Mouse (Mus musculus) limb, embryonic 11.5 days (tissue): ENCODE measurements around the gene Stk11ip. TPM values are rescaled to one million over a fixed set of nuclear protein-coding genes. Genes with fewer than 3 reads are reported as not detected.

ENCODE experiments used
- ATAC-seq: fragments of 200-750 bp; cut with Nextera tagmentation; 2 replicates; pipeline ENCODE4 v1.8.0; 2017; ENCODE audit warnings: low read depth; ENCODE audit not compliant: insufficient number of reproducible peaks, low FRiP score, low TSS enrichment
- DNase-seq: peaks from one replicate; pipeline ENCODE4 v3.0.0-alpha.2; 2015; ENCODE audit warnings: low spot score
- H3K27ac ChIP-seq: fragments of 300-500 bp; sonication (generic); replicated peaks from 2 replicates; pipeline ENCODE4 v1.5.1; 2014; ENCODE audit warnings: low read depth, mild to moderate bottlenecking, low read length
- H3K27me3 ChIP-seq: fragments of 300-500 bp; sonication (generic); 2 replicates; pipeline ENCODE4 v1.6.1; 2014; ENCODE audit warnings: mild to moderate bottlenecking, low read length, mixed read lengths; ENCODE audit not compliant: control insufficient read depth, insufficient read depth
- H3K36me3 ChIP-seq: fragments of 300-500 bp; sonication (generic); 2 replicates; pipeline ENCODE4 v1.6.1; 2014; ENCODE audit warnings: mild to moderate bottlenecking, low read length, moderate library complexity, mixed read lengths; ENCODE audit not compliant: control insufficient read depth, insufficient read depth
- H3K4me1 ChIP-seq: fragments of 300-500 bp; sonication (generic); 2 replicates; pipeline ENCODE4 v1.6.1; 2014; ENCODE audit warnings: low read length, mixed read lengths; ENCODE audit not compliant: control insufficient read depth, insufficient read depth
- H3K4me2 ChIP-seq: fragments of 300-500 bp; sonication (generic); 2 replicates; pipeline ENCODE4 v1.6.1; 2014; ENCODE audit warnings: low read depth, mild to moderate bottlenecking, moderate library complexity; ENCODE audit not compliant: severe bottlenecking
- H3K4me3 ChIP-seq: fragments of 300-500 bp; sonication (generic); 2 replicates; pipeline ENCODE4 v1.5.1; 2014; ENCODE audit warnings: low read depth, low read length
- H3K9ac ChIP-seq: fragments of 300-500 bp; sonication (generic); 2 replicates; pipeline ENCODE4 v1.6.1; 2014; ENCODE audit warnings: mild to moderate bottlenecking, low read length
- H3K9me3 ChIP-seq: fragments of 300-500 bp; sonication (generic); 2 replicates; pipeline ENCODE4 v1.6.1; 2016; ENCODE audit warnings: low read length; ENCODE audit not compliant: control insufficient read depth
- WGBS: fragments of 180-500 bp; shearing (Covaris S2); extraction: QIAGEN DNeasy Blood & Tissue Kit; methylation state at CpG from one replicate; pipeline ENCODE4 v1.1.7; 2014; 5-methylcytosine and 5-hydroxymethylcytosine counted together
- polyA plus RNA-seq: library from polyadenylated mRNA; unstranded; fragments of >200 nt; fragmentation: Nextera tagmentation; extraction: Ambion mirVana; gene quantifications from 2 replicates; pipeline ENCODE4 v1.2.1, GENCODE M21; 2014

The Stk11ip gene
- polyA plus RNA-seq, 1 experiment from 2014 or later: 20.5 TPM

DNA sequence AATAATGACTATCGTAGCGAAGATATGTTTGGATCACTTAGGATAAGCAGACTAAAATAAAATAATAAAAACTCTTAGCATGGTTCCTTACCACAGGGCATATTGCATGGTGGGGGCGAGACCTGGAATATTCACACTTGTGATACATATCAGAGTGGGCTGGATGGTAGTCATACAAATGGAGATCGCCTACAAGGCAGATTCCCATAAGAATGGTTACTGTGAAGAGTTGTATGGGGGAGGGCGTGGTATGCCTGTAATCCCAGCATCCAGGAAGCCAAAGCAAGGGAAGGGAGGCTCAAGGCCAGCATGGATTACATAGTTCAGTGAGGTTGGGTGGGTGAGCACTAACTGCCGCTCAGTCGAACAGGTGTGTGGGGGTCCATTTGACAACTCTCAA, 40.6 kb upstream of the Stk11ip start:
- H3K27me3 ChIP-seq: peaks cover 46% of the 10 kb centered on the region
- H3K9ac ChIP-seq: no peak overlapping the region
- H3K36me3 ChIP-seq: no peaks in the 10 kb centered on the region; the same call in 1 of the 2 replicates
- no peak overlapping the region for H3K4me3 ChIP-seq
- ATAC-seq: no peak
- no peak overlapping the region for H3K27ac ChIP-seq
- peaks cover 16% of the 10 kb centered on the region for H3K4me1 ChIP-seq
- DNase-seq: no peak
- no peaks in the 10 kb centered on the region for H3K9me3 ChIP-seq
- 82% methylated on average over 7 of the region's 7 CpGs for WGBS
- H3K4me2 ChIP-seq: no peak overlapping the region

DNA sequence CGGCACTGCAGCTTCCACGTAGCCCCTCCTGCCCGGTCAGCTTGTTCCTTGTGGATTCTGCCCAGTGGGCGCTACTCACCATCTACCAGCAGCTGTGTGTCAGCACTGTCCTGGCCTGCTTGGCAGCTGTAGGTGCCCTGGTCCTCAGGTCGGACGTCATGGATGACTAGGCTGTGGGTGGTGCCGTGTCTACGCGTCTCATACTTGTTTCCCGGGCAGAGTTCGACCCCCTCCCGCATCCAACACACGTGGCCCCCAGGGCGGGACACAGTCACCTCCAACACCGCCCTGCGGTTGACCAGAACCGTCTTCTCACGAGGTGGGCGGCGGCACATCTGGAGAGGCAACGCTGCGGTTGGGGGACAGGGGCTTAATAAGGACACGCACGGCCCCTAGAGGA, 34.8 kb upstream of the Stk11ip start:
- H3K4me1 ChIP-seq: peaks cover 8% of the 10 kb centered on the region
- no peak overlapping the region; the same call in 1 of the 2 replicates for H3K4me3 ChIP-seq
- DNase-seq (no peak), ATAC-seq (no peak)
- no peaks in the 10 kb centered on the region for H3K36me3 ChIP-seq
- WGBS: 6% methylated on average over 24 of the region's 24 CpGs
- H3K9ac ChIP-seq: no peak overlapping the region; the same call in 1 of the 2 replicates
- peak overlapping the region; percentile 89; the same call in 1 of the 2 replicates for H3K4me2 ChIP-seq
- peaks cover 48% of the 10 kb centered on the region for H3K27me3 ChIP-seq
- no peaks in the 10 kb centered on the region for H3K9me3 ChIP-seq
- no peak overlapping the region for H3K27ac ChIP-seq

- Histone ChIP-seq H3K4me2 (peak overlapping the region; percentile 89), H3K36me3 (no peaks in the 10 kb centered on the region), H3K4me1 (peaks cover 8% of the 10 kb centered on the region), H3K27ac (no peak overlapping the region), H3K4me3 (peak overlapping the region; percentile 46), H3K9me3 (no peaks in the 10 kb centered on the region), H3K27me3 (peaks cover 45% of the 10 kb centered on the region), H3K9ac (peak overlapping the region; percentile 9; the same call in 1 of the 2 replicates)
- DNase-seq (no peak), ATAC-seq (no peak)
- WGBS: 0% methylated on average over 13 of the region's 13 CpGs
These were observed 34.3 kb upstream of the Stk11ip start for GRCm38 (mm10) chr1:75487040-75487404.

DNA sequence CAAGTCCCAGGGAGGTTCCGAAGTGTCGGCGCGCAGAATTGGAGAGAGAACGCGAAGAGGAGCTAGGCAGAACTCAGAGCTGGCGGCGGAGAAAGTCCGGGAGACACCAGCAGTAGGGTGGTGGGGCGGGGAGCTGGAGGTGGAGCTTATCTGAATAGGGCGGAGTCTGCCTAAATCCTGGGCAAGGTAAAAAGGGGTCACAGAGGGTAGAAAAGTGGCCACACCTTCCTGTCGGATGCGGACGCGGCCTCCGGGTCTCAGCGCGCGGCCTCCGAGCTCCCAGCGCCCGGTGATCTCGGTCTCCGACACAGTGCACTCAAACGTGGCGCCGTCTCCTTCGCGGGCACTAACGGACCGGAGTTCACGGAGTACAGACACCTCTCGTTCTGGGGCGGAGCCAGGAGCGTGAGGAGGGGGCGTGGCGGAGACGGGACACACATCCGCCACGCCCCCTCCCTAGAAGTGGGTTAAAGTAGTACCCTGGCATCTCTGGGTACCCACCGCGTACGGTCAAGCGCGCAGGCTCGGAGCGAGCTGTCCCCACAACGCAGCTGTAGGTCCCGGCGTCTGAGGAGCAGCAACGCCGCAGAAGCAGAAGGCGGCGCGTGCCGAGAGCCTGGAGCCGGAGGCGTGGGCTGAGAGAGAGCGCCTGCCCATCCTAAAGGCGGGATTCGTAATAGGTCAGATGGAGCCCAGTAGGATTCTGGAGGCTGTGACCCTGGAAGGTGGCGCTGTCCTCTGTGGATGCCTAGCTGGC, 33.7 kb upstream of the Stk11ip start:
- Histone ChIP-seq H3K36me3 (no peaks in the 10 kb centered on the region), H3K27me3 (peaks cover 39% of the 10 kb centered on the region), H3K4me2 (peak overlapping the region; percentile 89), H3K4me1 (peaks cover 8% of the 10 kb centered on the region), H3K9me3 (no peaks in the 10 kb centered on the region), H3K9ac (peak overlapping the region; percentile 9; the same call in 1 of the 2 replicates), H3K27ac (no peak overlapping the region), H3K4me3 (peak overlapping the region; percentile 46)
- WGBS: under 1% methylated on average over 62 of the region's 62 CpGs
- peak; percentile 85 for DNase-seq
- peak; percentile 56; the same call in 1 of the 2 replicates for ATAC-seq

DNA sequence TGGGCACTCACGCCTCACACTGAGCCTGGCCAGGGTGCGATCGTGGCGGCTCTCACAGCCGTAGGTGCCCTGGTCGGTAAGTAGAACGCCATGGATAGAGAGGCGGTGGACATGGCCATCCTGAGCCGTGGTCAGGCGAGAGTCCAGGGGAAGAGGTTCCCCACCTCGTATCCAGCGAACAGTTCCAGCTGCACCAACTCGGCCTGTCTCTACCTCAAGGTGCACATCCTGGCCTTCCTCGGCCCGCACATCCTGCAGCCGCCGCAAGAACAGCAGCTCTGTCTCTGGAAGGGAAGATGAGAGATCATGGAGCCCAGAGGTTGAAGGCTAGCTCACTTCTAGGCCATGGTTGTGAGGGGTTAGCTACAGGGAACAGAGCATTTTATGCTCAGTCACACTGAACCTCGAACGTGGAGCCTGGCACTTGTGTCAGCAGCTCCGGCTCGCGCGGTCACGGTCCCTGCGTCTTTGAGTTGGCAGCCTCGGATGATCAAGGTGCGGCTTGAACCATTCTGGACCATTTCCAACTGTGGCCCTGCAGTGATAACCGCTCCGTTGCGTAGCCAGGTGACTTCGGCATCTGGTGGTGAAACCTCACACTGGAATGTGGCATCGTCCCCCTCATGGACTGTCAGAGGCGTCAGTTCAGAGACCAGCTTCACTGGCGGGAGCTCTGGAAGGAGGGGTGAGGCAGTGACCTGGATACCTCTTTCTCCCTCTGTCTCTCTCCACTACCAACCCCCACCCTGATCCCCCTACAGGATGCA, 30.4 kb upstream of the Stk11ip start:
- Histone ChIP-seq H3K9ac (no peak overlapping the region), H3K27ac (no peak overlapping the region), H3K4me1 (peaks cover 10% of the 10 kb centered on the region), H3K4me2 (no peak overlapping the region), H3K27me3 (peaks cover 19% of the 10 kb centered on the region), H3K9me3 (no peaks in the 10 kb centered on the region), H3K4me3 (no peak overlapping the region), H3K36me3 (peaks cover 4% of the 10 kb centered on the region)
- ATAC-seq: no peak
- no peak for DNase-seq
- 82% methylated on average over 34 of the region's 34 CpGs for WGBS

DNA sequence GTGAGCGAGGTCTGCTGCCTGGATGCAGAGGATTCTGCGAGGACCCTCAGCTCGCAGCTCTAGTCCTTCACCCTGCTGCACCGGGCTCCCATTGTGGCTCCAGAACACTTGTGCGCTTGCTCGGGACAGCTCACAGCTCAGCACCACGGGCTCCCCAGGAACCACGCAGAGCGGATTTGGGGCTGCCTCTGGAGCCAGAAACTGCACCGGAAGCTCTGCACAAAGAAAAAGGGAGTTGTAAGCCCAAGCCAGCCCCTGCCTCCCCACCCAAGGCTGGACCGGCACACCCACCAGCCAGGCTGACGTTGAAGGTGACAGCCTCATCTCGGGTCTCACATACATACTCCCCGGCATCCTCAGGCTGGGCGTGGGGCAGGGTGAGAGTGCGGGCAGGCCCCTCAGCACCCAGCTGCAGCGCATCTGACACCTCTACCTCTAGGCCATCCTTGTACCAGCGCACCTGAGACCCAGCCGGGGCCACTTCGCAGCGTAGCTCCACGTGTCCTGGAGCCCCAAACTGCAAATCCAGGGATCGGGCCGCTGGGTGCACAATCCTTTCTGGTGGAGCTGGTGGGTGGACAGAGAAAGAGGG, 28.7 kb upstream of the Stk11ip start:
- peaks cover 6% of the 10 kb centered on the region; the same call in 1 of the 2 replicates for H3K27me3 ChIP-seq

GRCm38 (mm10) chr1:75494878-75495548, 26.3 kb upstream of the Stk11ip start:
- H3K27ac ChIP-seq: no peak overlapping the region
- no peak for ATAC-seq
- no peaks in the 10 kb centered on the region for H3K27me3 ChIP-seq

More for the DNA sequence above, 28.7 kb upstream of the Stk11ip start:
- WGBS: 37% methylated on average over 24 of the region's 24 CpGs
- no peak overlapping the region for H3K9ac ChIP-seq
- DNase-seq (no peak), ATAC-seq (no peak)
- H3K9me3 ChIP-seq: no peaks in the 10 kb centered on the region
- H3K4me1 ChIP-seq: peaks cover 5% of the 10 kb centered on the region; the same call in 1 of the 2 replicates
- peaks cover 5% of the 10 kb centered on the region for H3K36me3 ChIP-seq
- no peak overlapping the region for H3K4me2 ChIP-seq
- no peak overlapping the region for H3K27ac ChIP-seq
- no peak overlapping the region for H3K4me3 ChIP-seq

DNA sequence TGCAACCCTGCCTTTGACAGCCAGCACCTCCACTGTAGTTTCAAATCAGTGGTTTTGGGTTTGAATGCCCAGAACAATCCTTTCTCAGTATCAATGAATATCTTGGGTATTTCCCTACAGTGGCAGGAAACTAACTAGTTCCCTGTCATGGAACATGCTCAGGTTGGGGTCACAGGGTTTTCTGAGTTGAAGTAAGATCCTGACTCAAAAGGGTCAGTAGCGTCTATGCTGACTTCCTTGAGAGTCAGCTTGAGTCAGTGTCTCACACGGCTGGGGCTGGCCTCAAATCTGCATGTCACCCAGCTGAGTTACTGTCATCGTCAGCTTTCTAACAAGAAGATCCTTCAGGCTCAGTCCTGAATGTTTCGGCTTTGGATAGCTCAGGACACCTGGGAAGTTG, 22.4 kb upstream of the Stk11ip start:
- Histone ChIP-seq H3K9me3 (no peaks in the 10 kb centered on the region), H3K4me2 (no peak overlapping the region), H3K27ac (no peak overlapping the region), H3K4me1 (peaks cover 10% of the 10 kb centered on the region; the same call in 1 of the 2 replicates), H3K36me3 (peaks cover 28% of the 10 kb centered on the region), H3K9ac (no peak overlapping the region), H3K27me3 (no peaks in the 10 kb centered on the region), H3K4me3 (no peak overlapping the region)
- DNase-seq: no peak
- no peak for ATAC-seq
- WGBS: 88% methylated on average over 4 of the region's 4 CpGs

More at GRCm38 (mm10) chr1:75494878-75495548, 26.3 kb upstream of the Stk11ip start:
- peak; percentile 71 for DNase-seq
- Histone ChIP-seq H3K9me3 (no peaks in the 10 kb centered on the region), H3K4me1 (peaks cover 5% of the 10 kb centered on the region; the same call in 1 of the 2 replicates), H3K36me3 (peaks cover 14% of the 10 kb centered on the region), H3K9ac (no peak overlapping the region), H3K4me3 (no peak overlapping the region), H3K4me2 (no peak overlapping the region)
- WGBS: 48% methylated on average over 12 of the region's 12 CpGs
